Mouse (Mus musculus) limb, embryonic 10.5 days (tissue): ENCODE results near the gene Gm20532. TPM values are rescaled to one million over a fixed set of nuclear protein-coding genes. Genes with fewer than 3 reads are reported as not detected.

ENCODE experiments used
- DNase-seq: peaks from one replicate; pipeline ENCODE4 v3.0.0-alpha.2; 2017; ENCODE audit warnings: low spot score
- H3K27ac ChIP-seq: fragments of 300-500 bp; sonication (generic); 2 replicates; pipeline ENCODE4 v1.5.1; 2016; ENCODE audit warnings: mild to moderate bottlenecking
- H3K27me3 ChIP-seq: fragments of 300-500 bp; sonication (generic); 2 replicates; pipeline ENCODE4 v1.6.1; 2016; ENCODE audit warnings: low read depth, mild to moderate bottlenecking; ENCODE audit not compliant: poor library complexity, severe bottlenecking
- H3K36me3 ChIP-seq: fragments of 300-500 bp; sonication (generic); 2 replicates; pipeline ENCODE4 v1.6.1; 2016; ENCODE audit warnings: mild to moderate bottlenecking, moderate library complexity
- H3K4me1 ChIP-seq: fragments of 300-500 bp; sonication (generic); 2 replicates; pipeline ENCODE4 v1.6.1; 2016
- H3K4me3 ChIP-seq: fragments of 300-500 bp; sonication (generic); 2 replicates; pipeline ENCODE4 v1.5.1; 2016; ENCODE audit warnings: mild to moderate bottlenecking, moderate library complexity
- H3K9me3 ChIP-seq: fragments of 300-500 bp; sonication (generic); replicated peaks from 2 replicates; pipeline ENCODE4 v1.6.1; 2016; ENCODE audit warnings: mild to moderate bottlenecking
- WGBS: fragments of 180-500 bp; shearing (Covaris S2); methylation state at CpG from one replicate; pipeline ENCODE4 v1.1.7; 2016; 5-methylcytosine and 5-hydroxymethylcytosine counted together
- polyA plus RNA-seq: library from polyadenylated mRNA; unstranded; fragments of >200 nt; fragmentation: Nextera tagmentation; extraction: Ambion mirVana; gene quantifications from 2 replicates; pipeline ENCODE4 v1.2.1, GENCODE M21; 2016

Gm20532 gene
- polyA plus RNA-seq, 1 experiment from 2014 or later, result not detected

GRCm38 (mm10) chr2:26593211-26594021 is 7.0 kb downstream of the Gm20532 start:
- no peak for DNase-seq
- H3K27me3 ChIP-seq, result no peaks in the 10 kb centered on the region
- H3K4me3 ChIP-seq, result no peak overlapping the region
- peaks cover 15% of the 10 kb centered on the region for H3K4me1 ChIP-seq
- H3K9me3 ChIP-seq, result no peaks in the 10 kb centered on the region
- H3K27ac ChIP-seq, result no peak overlapping the region
- H3K36me3 ChIP-seq, result peaks cover 14% of the 10 kb centered on the region
- 69% methylated on average over 9 of the region's 9 CpGs for WGBS

DNA sequence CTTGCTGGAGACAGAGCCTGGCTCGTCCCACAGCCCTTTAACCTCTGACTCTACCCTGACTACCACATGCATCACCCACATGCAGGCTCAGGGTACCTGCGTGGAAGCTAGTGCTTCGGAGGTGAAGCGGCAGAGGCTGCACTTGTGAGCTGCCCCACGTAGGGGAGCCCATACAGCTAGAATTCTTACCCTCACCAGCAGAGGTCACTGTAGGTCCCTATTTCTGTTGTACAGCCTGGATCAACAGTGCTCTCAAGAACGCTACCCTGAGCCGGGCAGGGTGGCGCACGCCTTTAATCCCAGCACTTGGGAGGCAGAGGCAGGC is 7.5 kb downstream of the Gm20532 start:
- DNase-seq, result no peak
- H3K27ac ChIP-seq, result no peak overlapping the region
- H3K36me3 ChIP-seq, result peaks cover 14% of the 10 kb centered on the region
- WGBS, result 75% methylated on average over 9 of the region's 9 CpGs
- no peaks in the 10 kb centered on the region for H3K9me3 ChIP-seq
- H3K4me1 ChIP-seq, result peaks cover 10% of the 10 kb centered on the region
- H3K4me3 ChIP-seq, result no peak overlapping the region
- no peaks in the 10 kb centered on the region for H3K27me3 ChIP-seq

DNA sequence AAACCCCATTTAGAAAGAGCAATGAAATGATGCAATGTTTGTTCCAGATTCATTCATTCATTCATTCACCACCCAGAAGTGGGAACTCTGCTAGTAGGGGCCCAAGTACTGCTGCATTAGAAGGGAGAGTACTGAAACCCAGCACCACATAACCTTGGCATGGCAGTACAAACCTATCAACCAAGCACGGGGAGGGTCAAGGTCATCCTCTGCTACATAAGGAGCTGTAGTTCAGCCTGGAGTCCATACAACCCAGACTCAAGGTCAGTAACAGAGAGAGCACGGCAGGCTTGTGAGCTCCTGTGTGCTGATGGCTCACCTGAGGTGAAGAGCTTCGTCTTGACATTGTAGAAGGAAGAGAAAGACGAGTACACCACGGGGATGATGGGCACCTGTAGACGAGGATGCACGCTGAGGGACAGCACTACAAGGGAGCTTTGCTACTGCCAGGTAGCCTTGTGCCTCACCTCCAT is 8.1 kb downstream of the Gm20532 start:
- H3K36me3 ChIP-seq, result peaks cover 14% of the 10 kb centered on the region
- H3K27me3 ChIP-seq, result no peaks in the 10 kb centered on the region
- H3K9me3 ChIP-seq, result no peaks in the 10 kb centered on the region
- H3K4me3 ChIP-seq, result no peak overlapping the region
- WGBS, result 79% methylated on average over 7 of the region's 7 CpGs
- DNase-seq, result no peak
- no peak overlapping the region for H3K27ac ChIP-seq
- H3K4me1 ChIP-seq, result 0 out of 2 replicates have a peak, but pooled peaks cover 9% of the 10 kb centered on the region

DNA sequence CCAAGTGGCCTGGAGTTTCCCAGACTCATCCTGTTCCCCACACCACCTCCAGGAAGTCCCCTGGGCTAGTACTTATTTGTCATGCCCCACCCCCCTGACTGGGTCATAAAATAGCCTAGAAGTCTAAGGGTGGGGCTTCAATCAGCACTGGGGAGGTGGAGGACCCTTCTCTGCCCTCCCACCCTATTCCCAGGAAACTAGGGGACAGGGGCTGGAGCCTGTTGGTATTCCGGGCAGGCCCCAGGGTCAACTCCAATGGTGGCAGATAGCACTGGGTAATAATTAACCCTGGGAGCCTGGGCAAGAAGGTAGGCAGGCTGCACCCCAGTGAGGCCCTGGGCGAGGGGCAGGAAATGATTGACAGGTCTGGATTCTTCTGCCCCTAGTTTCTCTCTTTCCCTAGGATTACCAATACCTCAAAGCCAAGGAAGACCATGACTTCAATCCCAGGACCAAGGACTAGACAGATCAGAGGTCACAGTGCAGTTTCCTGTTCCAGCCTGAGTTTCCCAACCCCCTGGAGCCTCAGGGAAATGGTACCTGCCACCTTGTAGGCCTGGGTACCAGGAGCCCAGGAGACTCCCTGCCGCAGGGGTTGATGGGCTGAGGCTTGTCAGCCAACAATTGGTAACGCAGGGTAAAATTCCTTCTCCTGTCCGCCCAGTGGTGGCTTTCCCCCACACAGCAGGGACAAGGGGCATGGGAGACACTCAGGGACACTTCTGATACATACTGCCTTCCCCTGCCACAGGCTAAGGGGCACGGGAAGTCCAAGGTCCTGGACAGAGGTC is 8.7 kb downstream of the Gm20532 start:
- peaks cover 14% of the 10 kb centered on the region for H3K36me3 ChIP-seq
- no peaks in the 10 kb centered on the region for H3K9me3 ChIP-seq
- DNase-seq, result no peak
- WGBS, result 86% methylated on average over 6 of the region's 6 CpGs
- no peaks in the 10 kb centered on the region for H3K27me3 ChIP-seq
- H3K4me3 ChIP-seq, result no peak overlapping the region
- 0 out of 2 replicates have a peak, but pooled peaks cover 6% of the 10 kb centered on the region for H3K4me1 ChIP-seq
- no peak overlapping the region for H3K27ac ChIP-seq

- Histone ChIP-seq H3K4me1 (peaks cover 6% of the 10 kb centered on the region; the same call in 1 of the 2 replicates), H3K27ac (no peak overlapping the region), H3K36me3 (peaks cover 14% of the 10 kb centered on the region), H3K27me3 (no peaks in the 10 kb centered on the region), H3K4me3 (no peak overlapping the region), H3K9me3 (no peaks in the 10 kb centered on the region)
- DNase-seq, result no peak
- WGBS, result 87% methylated on average over 11 of the region's 11 CpGs
Observed at GRCm38 (mm10) chr2:26595725-26596435, 9.4 kb downstream of the Gm20532 start.

GRCm38 (mm10) chr2:26596898-26597297 is 10.5 kb downstream of the Gm20532 start:
- peaks cover 14% of the 10 kb centered on the region for H3K36me3 ChIP-seq
- no peak overlapping the region for H3K4me3 ChIP-seq
- 0 out of 2 replicates have a peak, but pooled peaks cover 2% of the 10 kb centered on the region for H3K27me3 ChIP-seq
- DNase-seq, result no peak
- no peak overlapping the region for H3K27ac ChIP-seq
- H3K9me3 ChIP-seq, result no peaks in the 10 kb centered on the region
- WGBS, result 93% methylated on average over 3 of the region's 3 CpGs
- H3K4me1 ChIP-seq, result peaks cover 6% of the 10 kb centered on the region; the same call in 1 of the 2 replicates

DNA sequence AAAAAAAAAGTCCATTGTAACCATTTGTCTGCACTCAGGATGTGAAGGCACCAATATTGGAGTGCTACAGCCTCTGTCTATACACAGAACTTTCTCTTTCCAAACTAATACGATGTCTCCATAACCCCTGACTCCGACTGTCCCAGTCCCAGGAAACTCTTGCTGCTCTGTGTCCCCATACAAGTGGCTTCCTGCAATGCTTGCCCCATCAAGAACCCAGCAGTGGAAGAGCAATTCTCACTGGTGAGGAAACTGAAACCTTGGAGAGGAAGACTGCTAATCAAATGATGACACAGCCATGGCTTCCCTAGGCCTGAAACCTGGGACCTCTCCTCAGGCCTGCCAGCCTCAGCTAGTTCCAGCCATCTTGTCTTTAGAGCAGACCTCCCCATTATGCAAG is 11.4 kb downstream of the Gm20532 start:
- H3K9me3 ChIP-seq, result no peaks in the 10 kb centered on the region
- peaks cover 12% of the 10 kb centered on the region for H3K36me3 ChIP-seq
- 91% methylated on average over 2 of the region's 2 CpGs for WGBS
- no peak overlapping the region for H3K4me3 ChIP-seq
- no peak overlapping the region for H3K27ac ChIP-seq
- peaks cover 6% of the 10 kb centered on the region; the same call in 1 of the 2 replicates for H3K4me1 ChIP-seq
- peaks cover 11% of the 10 kb centered on the region for H3K27me3 ChIP-seq
- no peak for DNase-seq

GRCm38 (mm10) chr2:26598462-26598861 is 12.0 kb downstream of the Gm20532 start:
- WGBS, result 79% methylated on average over 3 of the region's 3 CpGs
- Histone ChIP-seq H3K27me3 (peaks cover 17% of the 10 kb centered on the region), H3K27ac (no peak overlapping the region), H3K9me3 (no peaks in the 10 kb centered on the region), H3K36me3 (peaks cover 7% of the 10 kb centered on the region), H3K4me1 (peaks cover 9% of the 10 kb centered on the region), H3K4me3 (no peak overlapping the region)
- no peak for DNase-seq

DNA sequence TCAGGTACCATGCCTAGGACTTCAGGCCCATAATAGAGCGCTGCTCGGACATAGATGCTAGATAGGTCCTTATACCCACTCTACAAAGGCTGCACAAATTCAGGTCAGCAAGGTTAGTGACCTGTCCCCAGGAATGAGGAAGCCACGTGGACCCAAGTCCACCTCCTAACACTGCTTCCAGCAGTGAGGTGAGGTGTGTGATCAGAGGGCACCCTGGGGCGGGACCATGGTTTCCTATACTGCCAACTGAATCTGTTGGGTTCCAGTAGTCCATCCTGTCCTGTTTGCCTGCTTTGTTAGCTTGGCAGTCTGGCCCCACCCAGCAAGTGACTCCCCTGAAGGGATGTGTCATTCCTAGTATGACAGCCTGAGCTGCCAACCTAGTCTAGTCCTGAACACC is 13.5 kb downstream of the Gm20532 start:
- Histone ChIP-seq H3K36me3 (no peaks in the 10 kb centered on the region; the same call in 1 of the 2 replicates), H3K4me3 (no peak overlapping the region), H3K27ac (no peak overlapping the region), H3K9me3 (no peaks in the 10 kb centered on the region), H3K27me3 (peaks cover 30% of the 10 kb centered on the region), H3K4me1 (peaks cover 21% of the 10 kb centered on the region)
- DNase-seq, result no peak
- 89% methylated on average over 4 of the region's 4 CpGs for WGBS

GRCm38 (mm10) chr2:26600664-26601063 is 14.2 kb downstream of the Gm20532 start:
- Histone ChIP-seq H3K27me3 (peaks cover 37% of the 10 kb centered on the region), H3K4me1 (peaks cover 20% of the 10 kb centered on the region), H3K36me3 (no peaks in the 10 kb centered on the region; the same call in 1 of the 2 replicates), H3K27ac (no peak overlapping the region), H3K4me3 (no peak overlapping the region), H3K9me3 (no peaks in the 10 kb centered on the region)
- no peak for DNase-seq
- WGBS, result 94% methylated on average over 2 of the region's 2 CpGs

DNA sequence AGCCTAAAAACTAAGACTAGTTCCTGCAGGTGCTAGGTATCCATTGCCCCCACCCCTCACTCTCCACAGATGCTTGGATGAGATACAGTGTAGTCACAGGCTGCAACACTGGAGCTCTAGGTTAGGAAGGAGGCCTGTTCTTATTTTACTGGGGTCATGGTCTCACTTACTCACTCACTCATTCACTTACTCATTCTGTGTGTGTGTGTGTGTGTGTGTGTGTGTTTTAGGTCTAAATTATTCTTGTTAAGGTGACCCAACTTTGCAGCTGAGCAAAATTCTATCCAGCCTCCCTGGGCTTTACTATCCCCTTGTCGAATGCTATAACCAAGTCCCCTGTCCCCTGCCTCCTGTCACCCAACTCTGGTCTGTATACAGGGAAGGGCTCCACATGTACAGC is 15.2 kb downstream of the Gm20532 start:
- Histone ChIP-seq H3K4me3 (no peak overlapping the region), H3K27ac (no peak overlapping the region), H3K27me3 (peaks cover 44% of the 10 kb centered on the region), H3K9me3 (no peaks in the 10 kb centered on the region), H3K36me3 (no peaks in the 10 kb centered on the region), H3K4me1 (peaks cover 20% of the 10 kb centered on the region)
- DNase-seq, result no peak
- WGBS, result 83% methylated on average over 1 of the region's 1 CpGs

DNA sequence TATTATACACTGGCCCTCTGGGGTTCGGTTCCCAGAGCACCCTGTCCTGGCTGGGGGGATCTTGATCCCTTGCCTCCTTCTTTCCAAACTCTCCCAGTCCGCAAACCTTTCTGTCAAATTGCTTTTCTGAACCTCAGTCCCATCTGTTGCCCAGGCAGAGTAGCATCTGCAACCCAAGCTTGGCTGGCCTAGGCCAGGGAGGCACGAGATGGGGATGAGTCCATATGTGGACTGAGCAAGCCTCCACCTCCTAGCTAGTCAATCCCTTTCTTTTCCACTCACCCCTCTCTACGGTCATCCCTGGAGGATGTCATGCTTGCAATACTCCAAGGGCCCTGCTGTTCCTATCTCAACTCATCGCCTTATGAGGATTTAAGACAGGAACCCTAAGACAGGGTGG is 16.2 kb downstream of the Gm20532 start:
- peaks cover 53% of the 10 kb centered on the region for H3K27me3 ChIP-seq
- WGBS, result 93% methylated on average over 5 of the region's 5 CpGs
- no peak for DNase-seq

More for the DNA sequence above, 16.2 kb downstream of the Gm20532 start:
- Histone ChIP-seq H3K4me1 (peaks cover 20% of the 10 kb centered on the region), H3K9me3 (no peaks in the 10 kb centered on the region), H3K27ac (no peak overlapping the region), H3K36me3 (no peaks in the 10 kb centered on the region), H3K4me3 (0 out of 2 replicates have a peak overlapping the region, but pooled peaks have one; percentile 76)
